Comparison of ENCODE assay signal across 8 mouse cellular contexts in the genomic region with DNA sequence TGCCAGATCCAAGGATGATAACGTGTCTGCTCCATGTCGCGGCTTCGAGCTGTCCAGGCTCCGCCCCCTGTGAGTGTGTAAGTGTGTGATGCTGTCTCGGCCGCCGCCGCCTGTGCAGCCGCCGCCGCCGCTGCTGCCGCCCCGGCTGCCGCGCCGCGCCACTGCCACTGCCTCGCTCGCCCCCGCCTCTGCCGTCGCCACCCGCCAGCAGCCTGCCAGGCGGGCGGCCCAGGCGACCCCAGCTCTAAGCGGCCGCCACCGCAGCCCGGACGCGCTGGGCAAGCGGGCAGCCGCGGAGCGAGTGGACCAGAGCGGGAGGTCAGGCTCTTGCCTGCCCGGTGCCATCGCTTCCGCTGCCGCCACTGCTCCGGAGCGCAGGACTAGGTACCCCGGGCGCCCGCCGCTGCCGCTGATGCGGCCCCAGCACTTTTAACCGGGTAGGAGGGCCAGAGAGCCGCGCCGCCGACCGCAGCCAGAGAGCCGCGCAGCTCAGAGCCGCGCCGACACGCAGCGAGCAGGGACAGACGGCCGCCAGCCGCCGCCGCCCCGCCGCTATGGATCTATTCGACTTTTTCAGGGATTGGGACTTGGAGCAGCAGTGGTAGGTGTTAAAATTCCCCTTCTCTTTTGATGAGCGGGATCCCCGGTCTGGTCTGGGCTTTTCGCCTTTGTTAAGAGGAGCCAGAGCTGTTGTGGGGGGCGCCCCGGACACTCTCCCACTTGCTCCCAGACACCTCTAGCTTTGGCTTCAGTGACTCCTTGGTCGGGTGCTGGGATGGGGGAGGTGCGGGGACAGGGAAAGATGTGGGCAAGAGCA. TPM values are rescaled to one million over a fixed set of nuclear protein-coding genes. Genes with fewer than 3 reads are reported as not detected.
DNase-seq lines count a peak whose midpoint lies in the region; ATAC-seq lines count a peak whose summit lies in the region.

A gene (plus strand): TSS at position 57 of the 817 bp plus-strand sequence.

- H3K36me3 ChIP-seq in hindbrain, embryonic 16.5 days (ENCODE audit: control insufficient read depth, insufficient read depth, low read length), result no peaks in the 10 kb centered on the region
- H3K36me3 ChIP-seq in stomach, embryonic 15.5 days, result no peaks in the 10 kb centered on the region

- H3K4me2 ChIP-seq in hindbrain, embryonic 16.5 days (ENCODE audit: low read length), result peak within 1 kb of the TSS; percentile 64
- peak within 1 kb of the TSS; percentile 64 for H3K4me2 ChIP-seq in stomach, embryonic 15.5 days

- H3K27ac ChIP-seq in hindbrain, embryonic 16.5 days (ENCODE audit: low read depth, low read length), result peak within 1 kb of the TSS; percentile 86
- H3K27ac ChIP-seq in stomach, embryonic 15.5 days, result no peak within 1 kb of the TSS

- peak; percentile 94 for ATAC-seq in hindbrain, embryonic 16.5 days
- peak; percentile 65; the same call in 1 of the 2 replicates for ATAC-seq in stomach, embryonic 15.5 days (ENCODE audit: insufficient read depth, low FRiP score, low read depth)

- DNase-seq in adrenal gland, postnatal 10 days, result peak; percentile 37
- DNase-seq in cerebellum, adult 8-10 months, result peak; percentile 40
- peak; percentile 15 to 49 for DNase-seq in frontal cortex, postnatal 10 days (ENCODE audit: low spot score in 2 of 2)
- DNase-seq in left cerebral cortex, postnatal 10 days (ENCODE audit: extremely low spot score in 1 of 2, low spot score in 2 of 2), result peak; percentile 22 to 70
- peak; percentile 48 for DNase-seq in mesoderm, embryonic 11.5 days (ENCODE audit: low read depth, low spot score)
- DNase-seq in thymus, adult 18-20 months, result no peak

- no peaks in the 10 kb centered on the region for H3K27me3 ChIP-seq in hindbrain, embryonic 16.5 days (replicated peaks; ENCODE audit: control insufficient read depth, insufficient read depth, low read length)
- no peaks in the 10 kb centered on the region; the same call in 1 of the 2 replicates for H3K27me3 ChIP-seq in stomach, embryonic 15.5 days (replicated peaks)

- peaks cover 3% of the 10 kb centered on the region; the same call in 1 of the 2 replicates for H3K4me1 ChIP-seq in hindbrain, embryonic 16.5 days (ENCODE audit: control insufficient read depth, insufficient read depth, low read depth, low read length)
- 0 out of 2 replicates have a peak, but pooled peaks cover 3% of the 10 kb centered on the region for H3K4me1 ChIP-seq in stomach, embryonic 15.5 days

- no peaks in the 10 kb centered on the region for H3K9me3 ChIP-seq in hindbrain, embryonic 16.5 days (ENCODE audit: control insufficient read depth, low read length)
- H3K9me3 ChIP-seq in stomach, embryonic 15.5 days, result no peaks in the 10 kb centered on the region

- 7% methylated on average over 48 of the region's 79 CpGs for WGBS in hindbrain, embryonic 16.5 days
- 9% methylated on average over 70 of the region's 79 CpGs for WGBS in stomach, embryonic 15.5 days

- intact Hi-C loops in left cerebral cortex, postnatal 10 days (cut with DNase I), result loop anchor here (1.0 kb wide), 1 partner anchor 970 kb away; no protein-coding TSS in a partner anchor

- peak within 1 kb of the TSS; percentile 81 for H3K9ac ChIP-seq in hindbrain, embryonic 16.5 days (ENCODE audit: low read depth, low read length)
- H3K9ac ChIP-seq in stomach, embryonic 15.5 days, result peak within 1 kb of the TSS; percentile 41

- H3K4me3 ChIP-seq in hindbrain, embryonic 16.5 days (ENCODE audit: low read length), result peak within 1 kb of the TSS; percentile 66
- H3K4me3 ChIP-seq in stomach, embryonic 15.5 days (replicated peaks), result peak within 1 kb of the TSS; percentile 58

RNA-seq across cellular contexts. Expression of the gene that starts here (rescaled TPM):
- total RNA-seq in adrenal gland, postnatal 10 days (2021), result 1 to 10 TPM; 3.0 to 8.7 TPM
- polyA plus RNA-seq in hindbrain, embryonic 16.5 days (2015; fragmentation: Nextera tagmentation; extraction: Ambion mirVana), result 13.2 and 14.3 TPM in 2 replicates
- 10 to 100 TPM; 25.7 to 29.0 TPM for total RNA-seq in left cerebral cortex, postnatal 10 days (2021)
- polyA plus RNA-seq in stomach, embryonic 15.5 days (2015; fragmentation: Nextera tagmentation; extraction: Ambion mirVana), result 2.9 and 3.5 TPM in 2 replicates

Comparison
In these comparisons a context has a peak if more than half of its experiments do, and no peak if none do; other contexts are left out.
1. DNase-seq: peak in adrenal gland, postnatal 10 days (single experiment), cerebellum, adult 8-10 months (single experiment), frontal cortex, postnatal 10 days (2 of 2), left cerebral cortex, postnatal 10 days (2 of 2) and mesoderm, embryonic 11.5 days (single experiment); none in thymus, adult 18-20 months (0 of 2).